Mouse (Mus musculus) erythroblast, embryonic 14.5 days (primary cell): ENCODE results near the gene Gprc5c.

Experiments used
- GATA1 ChIP-seq: IDR thresholded peaks from 2 replicates; pipeline ENCODE4 v1.6.1; 2012; ENCODE audit warnings: low read length, inconsistent platforms, mixed read lengths
- TAL1 ChIP-seq: IDR thresholded peaks from 3 replicates; pipeline ENCODE4 v1.6.1; 2012; ENCODE audit warnings: low read length, inconsistent platforms, mixed read lengths

DNA sequence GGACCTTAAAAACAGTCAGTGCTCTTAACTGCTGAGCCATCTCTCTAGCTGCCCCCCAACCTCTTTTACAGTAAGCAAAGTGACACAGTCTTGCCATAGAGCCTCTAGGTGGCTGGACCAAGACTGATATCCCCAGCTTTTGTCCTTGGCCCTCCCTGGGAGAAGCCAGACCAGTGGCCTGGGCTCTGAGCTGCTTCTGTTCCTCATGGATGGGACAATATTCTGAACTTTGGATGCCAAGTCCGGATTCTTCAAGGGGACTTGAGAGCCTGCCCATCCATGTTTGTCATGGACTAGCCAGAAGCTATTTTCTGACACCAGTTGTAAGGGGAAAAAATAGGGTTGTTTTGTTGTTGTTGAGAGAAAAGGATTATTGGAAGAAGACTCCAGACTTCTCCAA is 18.8 kb downstream of the Gprc5c start:
- TF ChIP-seq TAL1: no peak
- TF ChIP-seq GATA1: no peak
